Mouse (Mus musculus): ENCODE measurements around the gene Top2b.

GRCm38 (mm10) chr14:16316715-16317114, 48.3 kb upstream of the Top2b start:
- TF ChIP-seq CTCF (IDR thresholded peaks at IDR 0.05; ENCODE audit: low read depth) (no peak), EP300 (IDR thresholded peaks at IDR 0.05; ENCODE audit: low read depth) (no peak)
